Mouse (Mus musculus): ENCODE measurements around the gene Suds3. TPM values are rescaled to one million over a fixed set of nuclear protein-coding genes. Genes with fewer than 3 reads are reported as not detected.

Gene Suds3
- total RNA-seq (2014; rRNA removed) (59.9 and 61.4 TPM in 2 replicates), polyA plus RNA-seq (2012; rRNA removed) (77.1 and 82.8 TPM in 2 replicates)

DNA sequence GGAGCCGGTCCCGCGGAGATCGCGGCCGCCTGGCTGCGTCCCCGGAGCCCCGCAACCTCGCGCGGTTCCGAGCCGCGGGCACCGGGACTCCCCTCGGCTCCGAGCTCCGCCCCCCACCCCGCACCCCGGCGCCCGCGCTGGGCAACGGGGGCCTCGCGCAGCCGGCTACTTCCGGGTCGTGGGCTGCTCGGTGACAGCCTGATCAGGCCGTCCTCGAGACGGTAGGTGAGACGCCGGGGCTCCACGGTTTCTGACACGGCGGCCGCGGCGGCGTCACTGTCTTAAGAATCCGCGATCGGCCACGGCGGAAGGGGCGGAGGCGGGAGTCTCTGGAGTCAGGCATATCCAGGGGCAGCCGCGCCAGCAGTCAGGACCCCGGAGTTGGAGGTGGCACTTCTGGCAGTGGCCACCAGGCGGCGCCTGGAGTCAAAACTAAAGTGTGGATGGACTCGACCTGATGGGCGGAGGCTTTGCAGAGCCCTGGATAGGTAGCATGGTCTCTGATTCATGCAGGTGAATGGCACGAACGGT lies at the start of gene Suds3:
Gene Suds3 (minus strand): TSS at position 278 of the 531 bp plus-strand sequence.
- peak; percentile 90 for TF ChIP-seq CTCF (IDR thresholded peaks at IDR 0.05; ENCODE audit: low read depth, low read length)
- no peak for TF ChIP-seq POLR2A (IDR thresholded peaks at IDR 0.05; ENCODE audit: extremely low read depth, insufficient read depth, low read length)
- H3K27ac ChIP-seq (replicated peaks; ENCODE audit: insufficient read depth, low read depth, low read length) = peak within 1 kb of the TSS; percentile 98
- under 1% methylated on average over 44 of the region's 59 CpGs for WGBS
- peaks cover 11% of the 10 kb centered on the region; the same call in 1 of the 2 replicates for H3K4me1 ChIP-seq (ENCODE audit: control insufficient read depth, insufficient read depth, low read length)
- H3K36me3 ChIP-seq (ENCODE audit: control insufficient read depth, insufficient read depth, low read length) = peaks cover 15% of the 10 kb centered on the region; the same call in 1 of the 2 replicates
- no peaks in the 10 kb centered on the region for H3K27me3 ChIP-seq (ENCODE audit: control insufficient read depth, insufficient read depth, low read length)
- peak within 1 kb of the TSS; percentile 73 for H3K4me3 ChIP-seq (ENCODE audit: insufficient read depth, low read depth, low read length)
- peak; percentile 74 for DNase-seq (ENCODE audit: extremely low read depth, low read depth, low spot score)
- H3K9ac ChIP-seq (ENCODE audit: low read depth, low read length) = peak within 1 kb of the TSS; percentile 93
- peaks cover 13% of the 10 kb centered on the region; the same call in 1 of the 2 replicates for H3K79me2 ChIP-seq (ENCODE audit: control insufficient read depth, insufficient read depth, low read length)

GRCm38 (mm10) chr5:117164923-117165322 lies 49.0 kb upstream of the Suds3 start:
- TF ChIP-seq CTCF (IDR thresholded peaks at IDR 0.05; ENCODE audit: low read depth, low read length) (no peak), POLR2A (IDR thresholded peaks at IDR 0.05; ENCODE audit: extremely low read depth, insufficient read depth, low read length) (no peak)
- Histone ChIP-seq H3K4me1 (ENCODE audit: control insufficient read depth, insufficient read depth, low read length) (peaks cover 35% of the 10 kb centered on the region), H3K36me3 (ENCODE audit: control insufficient read depth, insufficient read depth, low read length) (no peaks in the 10 kb centered on the region), H3K9ac (ENCODE audit: low read depth, low read length) (no peak overlapping the region), H3K27ac (replicated peaks; ENCODE audit: insufficient read depth, low read depth, low read length) (peak overlapping the region; percentile 37), H3K27me3 (ENCODE audit: control insufficient read depth, insufficient read depth, low read length) (no peaks in the 10 kb centered on the region), H3K4me3 (ENCODE audit: insufficient read depth, low read depth, low read length) (no peak overlapping the region), H3K79me2 (ENCODE audit: control insufficient read depth, insufficient read depth, low read length) (peaks cover 41% of the 10 kb centered on the region)
- 88% methylated on average over 2 of the region's 2 CpGs for WGBS
- DNase-seq (ENCODE audit: extremely low read depth, low read depth, low spot score) = peak; percentile 60

DNA sequence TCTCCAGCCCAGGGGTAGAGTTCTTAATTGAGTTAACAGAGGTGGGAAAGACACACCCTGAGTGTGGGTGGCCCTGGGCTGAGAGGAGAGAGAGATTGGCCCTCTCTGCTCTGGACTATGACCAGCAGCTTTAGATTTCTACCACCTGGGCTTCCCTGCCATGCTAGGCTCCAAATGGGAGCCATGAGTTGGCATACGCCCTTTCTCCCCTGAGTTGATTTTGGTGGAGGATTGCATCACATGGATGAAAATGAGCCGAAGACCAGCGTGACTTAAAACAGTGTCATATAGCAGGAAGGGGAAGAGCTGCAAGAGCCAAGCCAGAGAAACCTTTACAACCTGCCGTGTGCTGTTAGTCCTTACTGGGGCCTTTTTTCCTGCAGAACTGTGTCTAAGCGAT lies 48.6 kb upstream of the Suds3 start:
- Histone ChIP-seq H3K27ac (replicated peaks; ENCODE audit: insufficient read depth, low read depth, low read length) (peak overlapping the region; percentile 37), H3K9ac (ENCODE audit: low read depth, low read length) (no peak overlapping the region), H3K4me1 (ENCODE audit: control insufficient read depth, insufficient read depth, low read length) (peaks cover 39% of the 10 kb centered on the region), H3K79me2 (ENCODE audit: control insufficient read depth, insufficient read depth, low read length) (peaks cover 40% of the 10 kb centered on the region; the same call in 1 of the 2 replicates), H3K4me3 (ENCODE audit: insufficient read depth, low read depth, low read length) (no peak overlapping the region), H3K36me3 (ENCODE audit: control insufficient read depth, insufficient read depth, low read length) (no peaks in the 10 kb centered on the region), H3K27me3 (ENCODE audit: control insufficient read depth, insufficient read depth, low read length) (no peaks in the 10 kb centered on the region)
- WGBS = 26% methylated on average over 5 of the region's 5 CpGs
- DNase-seq (ENCODE audit: extremely low read depth, low read depth, low spot score) = peak; percentile 87
- TF ChIP-seq CTCF (IDR thresholded peaks at IDR 0.05; ENCODE audit: low read depth, low read length) (no peak), POLR2A (IDR thresholded peaks at IDR 0.05; ENCODE audit: extremely low read depth, insufficient read depth, low read length) (no peak)

DNA sequence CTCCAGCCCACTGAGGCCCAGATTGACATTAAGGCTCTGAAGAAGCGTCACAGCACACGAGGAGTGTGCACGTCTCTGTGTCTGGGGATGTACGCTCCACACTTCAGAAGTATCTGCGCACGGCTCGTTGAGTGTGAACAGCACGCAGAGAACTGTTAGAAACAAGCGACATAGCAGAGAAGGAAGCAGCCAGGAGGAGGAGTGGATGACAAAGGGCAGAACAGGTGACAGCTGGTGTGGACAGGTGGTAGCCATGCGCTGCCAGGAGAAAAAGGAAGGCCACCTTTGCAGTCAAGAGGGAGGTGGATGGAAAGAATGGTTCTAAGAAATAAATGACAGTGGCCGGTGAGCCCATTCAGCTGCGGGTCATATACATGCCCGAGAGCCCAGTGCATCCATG lies 47.9 kb upstream of the Suds3 start:
- WGBS = 97% methylated on average over 13 of the region's 13 CpGs
- Histone ChIP-seq H3K4me3 (ENCODE audit: insufficient read depth, low read depth, low read length) (no peak overlapping the region), H3K27ac (replicated peaks; ENCODE audit: insufficient read depth, low read depth, low read length) (no peak overlapping the region), H3K27me3 (ENCODE audit: control insufficient read depth, insufficient read depth, low read length) (no peaks in the 10 kb centered on the region), H3K4me1 (ENCODE audit: control insufficient read depth, insufficient read depth, low read length) (peaks cover 46% of the 10 kb centered on the region), H3K79me2 (ENCODE audit: control insufficient read depth, insufficient read depth, low read length) (peaks cover 40% of the 10 kb centered on the region; the same call in 1 of the 2 replicates), H3K36me3 (ENCODE audit: control insufficient read depth, insufficient read depth, low read length) (no peaks in the 10 kb centered on the region), H3K9ac (ENCODE audit: low read depth, low read length) (no peak overlapping the region)
- no peak for DNase-seq (ENCODE audit: extremely low read depth, low read depth, low spot score)
- TF ChIP-seq POLR2A (IDR thresholded peaks at IDR 0.05; ENCODE audit: extremely low read depth, insufficient read depth, low read length) = no peak
- no peak for TF ChIP-seq CTCF (IDR thresholded peaks at IDR 0.05; ENCODE audit: low read depth, low read length)

- H3K9ac ChIP-seq (ENCODE audit: low read depth, low read length) = 0 out of 2 replicates have a peak overlapping the region, but pooled peaks have one; percentile 15
- WGBS = 43% methylated on average over 10 of the region's 10 CpGs
- H3K4me1 ChIP-seq (ENCODE audit: control insufficient read depth, insufficient read depth, low read length) = peaks cover 40% of the 10 kb centered on the region
- no peaks in the 10 kb centered on the region for H3K27me3 ChIP-seq (ENCODE audit: control insufficient read depth, insufficient read depth, low read length)
- TF ChIP-seq CTCF (IDR thresholded peaks at IDR 0.05; ENCODE audit: low read depth, low read length) (no peak), POLR2A (IDR thresholded peaks at IDR 0.05; ENCODE audit: extremely low read depth, insufficient read depth, low read length) (no peak)
- no peak overlapping the region for H3K4me3 ChIP-seq (ENCODE audit: insufficient read depth, low read depth, low read length)
- peak; percentile 63 for DNase-seq (ENCODE audit: extremely low read depth, low read depth, low spot score)
- no peaks in the 10 kb centered on the region; the same call in 1 of the 2 replicates for H3K36me3 ChIP-seq (ENCODE audit: control insufficient read depth, insufficient read depth, low read length)
- peaks cover 21% of the 10 kb centered on the region; the same call in 1 of the 2 replicates for H3K79me2 ChIP-seq (ENCODE audit: control insufficient read depth, insufficient read depth, low read length)
- H3K27ac ChIP-seq (replicated peaks; ENCODE audit: insufficient read depth, low read depth, low read length) = peak overlapping the region; percentile 53
Measured at GRCm38 (mm10) chr5:117160499-117160898, 44.6 kb upstream of the Suds3 start.

DNA sequence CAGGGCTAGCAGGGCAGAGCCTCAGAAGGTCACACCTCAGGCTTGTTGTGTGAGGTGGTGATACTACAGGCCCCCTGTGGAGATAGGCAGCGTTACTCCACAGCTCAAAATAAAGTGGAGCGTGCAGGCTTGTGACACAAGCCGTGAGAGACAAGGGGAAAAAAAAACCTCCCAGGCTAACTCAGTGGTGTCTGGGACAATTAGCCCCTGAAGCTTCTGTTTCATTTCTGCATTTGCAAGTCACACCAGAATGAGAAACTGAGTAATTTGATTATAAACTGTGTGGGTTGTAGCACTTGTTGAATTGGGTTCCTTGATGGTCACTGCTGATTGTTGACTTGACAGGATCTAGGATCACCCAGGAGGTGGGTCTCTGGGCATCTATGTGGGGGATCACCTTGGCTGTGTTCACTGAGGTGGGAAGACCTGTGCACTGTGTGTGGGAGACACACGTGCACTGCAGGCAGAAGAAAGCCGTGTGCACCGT lies 43.9 kb upstream of the Suds3 start:
- H3K36me3 ChIP-seq (ENCODE audit: control insufficient read depth, insufficient read depth, low read length) = no peaks in the 10 kb centered on the region; the same call in 1 of the 2 replicates

More for the DNA sequence above, 43.9 kb upstream of the Suds3 start:
- peaks cover 35% of the 10 kb centered on the region for H3K4me1 ChIP-seq (ENCODE audit: control insufficient read depth, insufficient read depth, low read length)
- no peak overlapping the region for H3K4me3 ChIP-seq (ENCODE audit: insufficient read depth, low read depth, low read length)
- peak overlapping the region; percentile 78; the same call in 1 of the 2 replicates for H3K27ac ChIP-seq (replicated peaks; ENCODE audit: insufficient read depth, low read depth, low read length)
- 56% methylated on average over 6 of the region's 6 CpGs for WGBS
- H3K9ac ChIP-seq (ENCODE audit: low read depth, low read length) = no peak overlapping the region
- no peaks in the 10 kb centered on the region for H3K27me3 ChIP-seq (ENCODE audit: control insufficient read depth, insufficient read depth, low read length)
- no peak for TF ChIP-seq CTCF (IDR thresholded peaks at IDR 0.05; ENCODE audit: low read depth, low read length)
- no peak for TF ChIP-seq POLR2A (IDR thresholded peaks at IDR 0.05; ENCODE audit: extremely low read depth, insufficient read depth, low read length)
- peaks cover 26% of the 10 kb centered on the region; the same call in 1 of the 2 replicates for H3K79me2 ChIP-seq (ENCODE audit: control insufficient read depth, insufficient read depth, low read length)
- no peak for DNase-seq (ENCODE audit: extremely low read depth, low read depth, low spot score)
